Mouse (Mus musculus) liver, embryonic 14.5 days (tissue): ENCODE results near the gene 5730480H06Rik. TPM values are rescaled to one million over a fixed set of nuclear protein-coding genes. Genes with fewer than 3 reads are reported as not detected.
A peak's percentile ranks its signal among the peaks of the same experiment; 100 is the strongest.

Source experiments
- ATAC-seq: fragments of 200-750 bp; cut with Nextera tagmentation; 2 replicates; pipeline ENCODE4 v1.8.0; 2017; ENCODE audit warnings: moderate number of reproducible peaks, mild to moderate bottlenecking, moderate library complexity; ENCODE audit not compliant: insufficient read depth
- DNase-seq, 3 experiments: peaks; one replicate each; pipeline ENCODE4 v3.0.0-alpha.2; 2012 to 2013; ENCODE audit warnings: low read depth in 3 of 3, low spot score in 3 of 3
- H3K27ac ChIP-seq: fragments of 300-500 bp; sonication (generic); 2 replicates; pipeline ENCODE4 v1.5.1; 2014; ENCODE audit warnings: moderate library complexity, mild to moderate bottlenecking, control low read depth, inconsistent platforms
- H3K27me3 ChIP-seq: fragments of 300-500 bp; sonication (generic); 2 replicates; pipeline ENCODE4 v1.6.1; 2014; ENCODE audit warnings: mild to moderate bottlenecking, low read length, moderate library complexity; ENCODE audit not compliant: control insufficient read depth, insufficient read depth
- H3K36me3 ChIP-seq: fragments of 300-500 bp; sonication (generic); replicated peaks from 2 replicates; pipeline ENCODE4 v1.6.1; 2014; ENCODE audit warnings: low read depth; ENCODE audit not compliant: control insufficient read depth, insufficient read depth
- H3K4me1 ChIP-seq, 2 experiments: fragments of 200-500 bp in 1 of 2; fragments of 300-500 bp in 1 of 2; sonication (generic) in 1 of 2; replicated peaks; 2 replicates each; pipeline ENCODE4 v1.6.1; 2012 to 2014; ENCODE audit warnings: antibody characterized with exemption in 1 of 2, inconsistent platforms in 1 of 2, low read length in 1 of 2; ENCODE audit not compliant: control insufficient read depth in 2 of 2, insufficient read depth in 2 of 2
- H3K4me2 ChIP-seq: fragments of 300-500 bp; sonication (generic); 2 replicates; pipeline ENCODE4 v1.6.1; 2014; ENCODE audit warnings: low read depth, mild to moderate bottlenecking, control low read depth, moderate library complexity
- H3K4me3 ChIP-seq, 2 experiments: fragments of 200-500 bp in 1 of 2; fragments of 300-500 bp in 1 of 2; sonication (generic) in 1 of 2; 2 replicates each; pipeline ENCODE4 v1.5.1; 2012 to 2014; ENCODE audit warnings: low read depth in 2 of 2, low read length in 2 of 2, mild to moderate bottlenecking in 2 of 2, control low read depth in 1 of 2, inconsistent platforms in 1 of 2, moderate library complexity in 1 of 2; ENCODE audit not compliant: insufficient read depth in 1 of 2
- H3K9ac ChIP-seq: fragments of 300-500 bp; sonication (generic); replicated peaks from 2 replicates; pipeline ENCODE4 v1.6.1; 2014; ENCODE audit warnings: mild to moderate bottlenecking, control low read depth, moderate library complexity
- H3K9me3 ChIP-seq: fragments of 300-500 bp; sonication (generic); 2 replicates; pipeline ENCODE4 v1.6.1; 2016; ENCODE audit warnings: low read length, mixed read lengths; ENCODE audit not compliant: control insufficient read depth
- CTCF ChIP-seq: IDR thresholded peaks from 2 replicates; pipeline ENCODE4 v1.5.1; 2016; ENCODE audit warnings: antibody characterized with exemption, low read depth, control low read depth
- EP300 ChIP-seq: IDR thresholded peaks from 2 replicates; pipeline ENCODE4 v1.6.1; 2016; ENCODE audit warnings: antibody characterized with exemption, low read depth
- WGBS: fragments of 180-500 bp; shearing (Covaris S2); extraction: QIAGEN DNeasy Blood & Tissue Kit; methylation state at CpG from one replicate; pipeline ENCODE4 v1.1.7; 2014; ENCODE audit not compliant: insufficient replicate concordance; 5-methylcytosine and 5-hydroxymethylcytosine counted together
- polyA plus RNA-seq, 2 experiments: library from polyadenylated mRNA; depleted of rRNA in 1 of 2; stranded (reverse) in 1 of 2; unstranded in 1 of 2; fragments of >200 nt; fragmentation: Nextera tagmentation in 1 of 2; extraction: Ambion mirVana in 1 of 2; gene quantifications; 2 replicates each; pipeline versions ENCODE4 v1.2.1 to v1.2.3; 2012 to 2014

5730480H06Rik gene
- polyA plus RNA-seq, 2 experiments: 5.9 to 6.9 TPM

DNA sequence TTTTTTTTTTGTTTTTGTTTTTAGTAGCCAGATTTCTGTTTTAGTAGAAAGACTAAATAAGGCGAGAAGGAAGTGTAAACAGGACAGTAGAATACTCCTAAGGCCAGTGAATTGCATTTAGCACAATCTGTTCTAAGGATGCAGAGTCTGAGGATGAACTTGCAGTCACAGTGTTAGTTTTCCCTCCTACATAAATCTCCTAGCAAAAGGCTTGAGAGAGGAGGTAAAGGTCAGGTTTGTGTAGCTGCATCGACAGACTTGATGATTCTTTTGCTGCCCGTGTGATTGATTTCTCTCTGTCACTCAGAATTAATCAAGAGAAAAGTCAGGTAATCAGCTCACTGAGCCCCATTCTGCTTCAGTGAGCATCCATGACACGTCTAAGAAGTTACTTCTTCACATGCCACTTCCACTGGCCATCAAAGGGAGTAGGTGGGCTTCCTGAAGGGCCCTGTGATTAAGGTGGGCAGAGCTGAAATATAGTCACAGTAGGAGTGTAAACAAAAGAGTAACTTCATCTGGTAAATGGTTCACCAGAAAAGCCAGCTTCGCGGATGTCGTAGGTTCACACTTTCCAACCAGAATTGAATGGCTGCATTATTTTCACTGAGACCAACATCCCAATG, 13.2 kb downstream of the 5730480H06Rik start:
- TF ChIP-seq CTCF: no peak
- no peak for TF ChIP-seq EP300
- WGBS: 49% methylated on average over 7 of the region's 7 CpGs
- no peak overlapping the region for H3K9ac ChIP-seq
- H3K27ac ChIP-seq: no peak overlapping the region
- H3K9me3 ChIP-seq: no peaks in the 10 kb centered on the region
- DNase-seq (no peak), ATAC-seq (no peak)
- no peak overlapping the region for H3K4me2 ChIP-seq
- H3K4me1 ChIP-seq: no peaks in the 10 kb centered on the region
- H3K4me3 ChIP-seq: no peak overlapping the region
- no peaks in the 10 kb centered on the region for H3K36me3 ChIP-seq
- H3K27me3 ChIP-seq: no peaks in the 10 kb centered on the region

- Histone ChIP-seq H3K27me3 (no peaks in the 10 kb centered on the region), H3K27ac (no peak overlapping the region), H3K36me3 (no peaks in the 10 kb centered on the region), H3K9ac (no peak overlapping the region), H3K4me3 (no peak overlapping the region), H3K4me1 (no peaks in the 10 kb centered on the region), H3K9me3 (no peaks in the 10 kb centered on the region), H3K4me2 (no peak overlapping the region)
- DNase-seq: no peak
- TF ChIP-seq CTCF (peak; percentile 23; the same call in 1 of the 2 replicates), EP300 (no peak)
- no peak for ATAC-seq
- WGBS: 40% methylated on average over 5 of the region's 5 CpGs
Measured at GRCm38 (mm10) chr5:48345095-48345982, 17.6 kb downstream of the 5730480H06Rik start.

DNA sequence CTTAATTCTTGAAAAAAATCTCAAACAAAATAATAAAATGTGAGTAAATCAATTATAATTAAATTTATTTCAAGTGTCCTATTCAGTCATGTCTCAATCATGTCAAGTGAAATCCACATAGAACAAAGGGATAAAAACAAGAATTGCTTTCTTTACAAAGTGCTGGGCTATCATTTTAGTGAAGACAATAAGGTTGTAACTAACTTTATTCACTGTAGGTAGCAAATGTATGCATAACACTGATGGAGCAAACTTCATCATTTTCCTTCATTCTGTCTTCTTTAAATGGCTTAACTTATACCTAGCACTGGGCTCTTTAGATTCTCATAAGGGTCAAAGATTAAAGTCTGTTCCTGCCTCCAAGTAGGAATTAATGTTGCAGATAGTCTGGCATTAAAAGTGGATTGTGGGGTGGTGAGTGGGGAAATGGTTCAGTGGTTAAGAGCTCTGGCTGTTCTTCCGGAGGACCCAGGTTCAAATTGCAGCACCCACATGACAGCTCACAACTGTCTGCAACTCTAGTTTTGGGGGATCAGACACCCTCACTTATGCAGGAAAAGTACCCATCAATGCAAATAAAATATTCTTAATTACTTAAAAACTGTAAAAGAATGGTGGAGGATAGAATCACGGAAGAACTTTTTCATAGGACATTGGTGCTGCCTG, 18.4 kb downstream of the 5730480H06Rik start:
- Histone ChIP-seq H3K4me2 (no peak overlapping the region), H3K27me3 (no peaks in the 10 kb centered on the region), H3K4me3 (no peak overlapping the region), H3K4me1 (no peaks in the 10 kb centered on the region), H3K9me3 (no peaks in the 10 kb centered on the region), H3K9ac (no peak overlapping the region), H3K36me3 (no peaks in the 10 kb centered on the region), H3K27ac (no peak overlapping the region)
- TF ChIP-seq CTCF (no peak), EP300 (no peak)
- ATAC-seq: no peak
- no peak for DNase-seq
- 66% methylated on average over 2 of the region's 2 CpGs for WGBS

GRCm38 (mm10) chr5:48349309-48349708, 21.6 kb downstream of the 5730480H06Rik start:
- no peak for ATAC-seq
- Histone ChIP-seq H3K4me1 (no peaks in the 10 kb centered on the region), H3K4me3 (no peak overlapping the region), H3K27me3 (no peaks in the 10 kb centered on the region), H3K4me2 (no peak overlapping the region), H3K9ac (no peak overlapping the region), H3K27ac (no peak overlapping the region), H3K9me3 (no peaks in the 10 kb centered on the region), H3K36me3 (no peaks in the 10 kb centered on the region)
- no peak for DNase-seq
- WGBS: 42% methylated on average over 1 of the region's 1 CpGs
- TF ChIP-seq CTCF: no peak
- TF ChIP-seq EP300: no peak
